Mouse (Mus musculus) lung, embryonic 14.5 days (tissue): ENCODE measurements at regions not wholly inside any gene's neighbourhood (a gene's known extent, or its start where the extent isn't known, plus 50 kb on each side); places are given as distances from the start of the nearest gene placed in this dataset.
A peak's percentile ranks its signal among the peaks of the same experiment; 100 is the strongest.

Experiments used
- ATAC-seq: fragments of 200-750 bp; cut with Nextera tagmentation; 2 replicates; pipeline ENCODE4 v1.8.0; 2017; ENCODE audit warnings: mild to moderate bottlenecking, moderate TSS enrichment, moderate library complexity; ENCODE audit not compliant: insufficient read depth
- DNase-seq: peaks from one replicate; pipeline ENCODE4 v3.0.0-alpha.2; 2015
- H3K27ac ChIP-seq: fragments of 300-500 bp; sonication (generic); 2 replicates; pipeline ENCODE4 v1.5.1; 2014; ENCODE audit warnings: low read depth, mild to moderate bottlenecking, moderate library complexity
- H3K27me3 ChIP-seq: fragments of 300-500 bp; sonication (generic); 2 replicates; pipeline ENCODE4 v1.6.1; 2014; ENCODE audit warnings: low read length, control low read depth; ENCODE audit not compliant: insufficient read depth
- H3K36me3 ChIP-seq: fragments of 300-500 bp; sonication (generic); 2 replicates; pipeline ENCODE4 v1.6.1; 2014; ENCODE audit warnings: control low read depth; ENCODE audit not compliant: insufficient read depth
- H3K4me1 ChIP-seq: fragments of 300-500 bp; sonication (generic); 2 replicates; pipeline ENCODE4 v1.6.1; 2014; ENCODE audit warnings: antibody characterized with exemption, control low read depth; ENCODE audit not compliant: insufficient read depth
- H3K4me2 ChIP-seq: fragments of 300-500 bp; sonication (generic); 2 replicates; pipeline ENCODE4 v1.6.1; 2014; ENCODE audit warnings: mild to moderate bottlenecking
- H3K4me3 ChIP-seq: fragments of 300-500 bp; sonication (generic); 2 replicates; pipeline ENCODE4 v1.5.1; 2014; ENCODE audit warnings: low read depth, low read length
- H3K9ac ChIP-seq: fragments of 300-500 bp; sonication (generic); 2 replicates; pipeline ENCODE4 v1.6.1; 2014
- H3K9me3 ChIP-seq: fragments of 300-500 bp; sonication (generic); 2 replicates; pipeline ENCODE4 v1.6.1; 2016; ENCODE audit warnings: low read depth, low read length, control low read depth
- CTCF ChIP-seq: IDR thresholded peaks from 2 replicates; pipeline ENCODE4 v1.5.1; 2016; ENCODE audit warnings: antibody characterized with exemption, low read depth
- WGBS: fragments of 180-500 bp; shearing (Covaris S2); extraction: QIAGEN DNeasy Blood & Tissue Kit; methylation state at CpG from one replicate; pipeline ENCODE4 v1.1.7; 2014; 5-methylcytosine and 5-hydroxymethylcytosine counted together

GRCm38 (mm10) chr15:67313648-67314047, 812.9 kb upstream of the Lrrc6 start:
- Histone ChIP-seq H3K4me2 (no peak overlapping the region), H3K4me3 (no peak overlapping the region), H3K27me3 (no peaks in the 10 kb centered on the region), H3K27ac (no peak overlapping the region), H3K4me1 (0 out of 2 replicates have a peak, but pooled peaks cover 3% of the 10 kb centered on the region), H3K9me3 (no peaks in the 10 kb centered on the region), H3K9ac (no peak overlapping the region), H3K36me3 (no peaks in the 10 kb centered on the region)
- no peak for TF ChIP-seq CTCF
- no peak for ATAC-seq
- DNase-seq: peak; percentile 53

DNA sequence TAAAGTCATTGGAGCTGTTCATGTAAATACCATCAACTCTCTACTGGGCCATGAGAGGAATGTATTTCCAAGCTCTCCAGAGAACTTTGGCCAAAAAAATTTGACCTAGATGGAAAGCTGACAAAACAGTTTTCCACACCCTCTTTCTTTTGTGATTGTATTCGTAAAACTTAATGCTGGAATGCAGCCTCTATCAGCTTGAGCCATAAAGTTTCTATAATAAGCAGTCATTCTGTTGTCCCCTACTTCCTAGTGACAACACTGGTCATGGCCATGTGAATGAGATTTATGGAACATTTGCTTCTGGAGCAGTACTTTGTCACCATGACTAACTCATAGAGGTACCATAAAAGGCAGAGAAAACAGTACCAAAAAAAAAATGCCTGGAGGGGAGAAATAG, 805.0 kb upstream of the Lrrc6 start:
- Histone ChIP-seq H3K4me2 (no peak overlapping the region), H3K27me3 (no peaks in the 10 kb centered on the region), H3K27ac (no peak overlapping the region), H3K4me1 (no peaks in the 10 kb centered on the region; the same call in 1 of the 2 replicates), H3K9ac (no peak overlapping the region), H3K4me3 (no peak overlapping the region), H3K36me3 (no peaks in the 10 kb centered on the region), H3K9me3 (no peaks in the 10 kb centered on the region)
- WGBS: 45% methylated on average over 1 of the region's 1 CpGs
- peak; percentile 43 for DNase-seq
- no peak for ATAC-seq
- no peak for TF ChIP-seq CTCF

DNA sequence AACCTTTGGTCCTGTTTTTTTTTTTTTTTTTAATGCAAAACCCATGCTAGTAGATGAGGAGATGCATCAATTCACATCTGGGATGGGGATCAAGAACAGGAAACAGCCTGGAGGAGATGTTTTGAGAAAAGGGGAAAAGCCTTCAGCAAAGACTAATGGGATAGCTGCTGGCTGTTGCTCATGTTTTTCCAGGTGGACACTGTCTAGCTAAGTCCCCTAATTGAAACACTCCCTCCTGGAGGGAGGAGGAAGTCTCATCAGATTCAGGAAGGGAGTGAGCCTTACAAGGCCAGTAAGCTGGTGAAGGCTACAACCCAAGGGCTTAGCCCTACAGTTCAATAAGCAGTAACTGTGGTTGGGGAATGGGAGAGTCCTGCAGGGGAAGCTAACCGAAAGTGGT, 803.1 kb upstream of the Lrrc6 start:
- no peaks in the 10 kb centered on the region for H3K27me3 ChIP-seq
- WGBS: 73% methylated on average over 1 of the region's 1 CpGs
- no peak overlapping the region for H3K9ac ChIP-seq
- DNase-seq (no peak), ATAC-seq (no peak)
- H3K4me3 ChIP-seq: no peak overlapping the region
- no peak overlapping the region for H3K4me2 ChIP-seq
- no peaks in the 10 kb centered on the region; the same call in 1 of the 2 replicates for H3K4me1 ChIP-seq
- H3K9me3 ChIP-seq: no peaks in the 10 kb centered on the region
- no peaks in the 10 kb centered on the region for H3K36me3 ChIP-seq
- H3K27ac ChIP-seq: no peak overlapping the region
- TF ChIP-seq CTCF: no peak

DNA sequence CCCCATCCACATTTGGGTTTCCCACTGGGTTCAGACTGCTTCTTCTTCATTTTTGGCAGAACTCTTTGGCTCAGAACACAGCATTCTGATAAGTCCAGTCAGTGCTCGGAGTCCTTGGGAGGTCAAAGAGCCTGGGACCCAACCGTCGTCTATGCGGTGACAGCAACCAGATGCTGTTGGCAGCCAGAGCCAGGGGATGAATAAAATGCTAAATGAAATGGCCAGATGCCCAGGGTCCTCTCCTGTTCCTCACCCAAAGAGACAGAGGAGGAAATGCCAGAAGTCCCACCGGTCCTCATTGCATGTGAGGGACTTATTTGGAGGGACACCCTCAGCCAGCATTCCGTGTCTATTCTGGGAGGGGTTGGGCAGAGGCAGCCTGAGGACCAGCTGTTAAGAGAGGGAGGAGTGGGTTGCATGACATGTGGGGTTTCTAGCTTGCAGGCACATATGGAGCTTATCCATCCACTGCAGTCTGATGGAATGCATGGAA, 801.2 kb upstream of the Lrrc6 start:
- H3K36me3 ChIP-seq: no peaks in the 10 kb centered on the region
- ATAC-seq: peak; percentile 93

GRCm38 (mm10) chr15:67301024-67301423, 800.3 kb upstream of the Lrrc6 start:
- no peaks in the 10 kb centered on the region for H3K9me3 ChIP-seq
- no peaks in the 10 kb centered on the region for H3K27me3 ChIP-seq
- H3K4me1 ChIP-seq: no peaks in the 10 kb centered on the region; the same call in 1 of the 2 replicates
- no peak overlapping the region for H3K4me3 ChIP-seq
- no peak overlapping the region for H3K9ac ChIP-seq
- peak overlapping the region; percentile 78; the same call in 1 of the 2 replicates for H3K27ac ChIP-seq
- H3K4me2 ChIP-seq: no peak overlapping the region
- no peak for TF ChIP-seq CTCF
- DNase-seq: no peak
- ATAC-seq: no peak
- H3K36me3 ChIP-seq: no peaks in the 10 kb centered on the region
- 36% methylated on average over 4 of the region's 4 CpGs for WGBS

More for the DNA sequence above, 801.2 kb upstream of the Lrrc6 start:
- 42% methylated on average over 6 of the region's 6 CpGs for WGBS
- peak overlapping the region; percentile 78 for H3K27ac ChIP-seq
- peak; percentile 87 for DNase-seq
- TF ChIP-seq CTCF: no peak
- H3K9me3 ChIP-seq: no peaks in the 10 kb centered on the region
- H3K9ac ChIP-seq: no peak overlapping the region
- H3K4me3 ChIP-seq: no peak overlapping the region
- H3K27me3 ChIP-seq: no peaks in the 10 kb centered on the region
- H3K4me2 ChIP-seq: no peak overlapping the region
- no peaks in the 10 kb centered on the region; the same call in 1 of the 2 replicates for H3K4me1 ChIP-seq

GRCm38 (mm10) chr15:67294797-67295196, 794.1 kb upstream of the Lrrc6 start:
- Histone ChIP-seq H3K9ac (no peak overlapping the region), H3K4me1 (peaks cover 3% of the 10 kb centered on the region; the same call in 1 of the 2 replicates), H3K27me3 (no peaks in the 10 kb centered on the region), H3K27ac (no peak overlapping the region), H3K4me2 (no peak overlapping the region), H3K9me3 (no peaks in the 10 kb centered on the region), H3K36me3 (no peaks in the 10 kb centered on the region), H3K4me3 (no peak overlapping the region)
- ATAC-seq (no peak), DNase-seq (no peak)
- WGBS: 79% methylated on average over 1 of the region's 1 CpGs
- no peak for TF ChIP-seq CTCF

DNA sequence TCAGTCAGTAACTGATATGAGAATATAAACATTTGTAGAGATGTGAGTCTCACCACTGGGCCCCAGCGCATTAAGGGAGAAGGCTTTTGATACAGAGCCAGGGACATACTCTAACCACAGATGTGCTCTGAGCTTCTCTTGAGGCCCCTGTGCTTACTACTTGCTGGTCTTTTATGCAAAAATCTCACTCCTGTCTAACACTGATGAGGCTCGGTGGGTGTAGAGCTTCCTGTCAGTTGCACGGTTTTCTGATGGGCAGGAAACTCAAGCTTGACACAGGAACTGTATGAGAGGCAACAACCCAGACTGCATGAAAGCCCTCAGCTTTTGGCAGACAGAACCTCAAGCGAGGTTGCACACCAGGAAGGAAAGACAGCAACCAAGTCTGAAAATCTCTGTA, 789.0 kb upstream of the Lrrc6 start:
- peak; percentile 58 for ATAC-seq
- Histone ChIP-seq H3K4me1 (peaks cover 5% of the 10 kb centered on the region; the same call in 1 of the 2 replicates), H3K27me3 (no peaks in the 10 kb centered on the region), H3K4me3 (no peak overlapping the region), H3K4me2 (no peak overlapping the region), H3K36me3 (no peaks in the 10 kb centered on the region), H3K9me3 (no peaks in the 10 kb centered on the region), H3K9ac (no peak overlapping the region), H3K27ac (peak overlapping the region; percentile 37; the same call in 1 of the 2 replicates)
- TF ChIP-seq CTCF: no peak
- DNase-seq: peak; percentile 53
- 31% methylated on average over 4 of the region's 4 CpGs for WGBS

DNA sequence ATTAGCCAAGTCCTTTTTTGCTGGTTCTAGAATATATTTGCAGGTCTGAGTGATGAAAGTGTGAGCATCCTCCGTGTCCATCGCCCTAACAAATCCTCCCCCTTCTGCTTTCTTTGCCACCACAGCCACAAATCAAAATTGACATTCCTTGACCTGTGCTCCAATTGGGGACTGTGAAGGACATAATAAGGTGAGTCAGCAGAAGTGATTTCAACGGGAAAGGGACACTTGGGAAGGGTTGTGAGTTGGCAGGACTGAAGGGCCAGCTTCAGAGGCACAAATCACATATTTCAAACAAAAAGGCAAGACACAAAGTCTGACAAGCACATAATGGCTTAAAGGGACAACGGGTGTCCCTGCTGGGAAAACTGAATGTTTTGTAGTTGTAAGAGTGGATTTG, 784.2 kb upstream of the Lrrc6 start:
- ATAC-seq (no peak), DNase-seq (no peak)
- Histone ChIP-seq H3K27ac (no peak overlapping the region), H3K9ac (no peak overlapping the region), H3K27me3 (no peaks in the 10 kb centered on the region), H3K36me3 (no peaks in the 10 kb centered on the region), H3K4me1 (peaks cover 4% of the 10 kb centered on the region; the same call in 1 of the 2 replicates), H3K4me3 (no peak overlapping the region), H3K4me2 (no peak overlapping the region), H3K9me3 (no peaks in the 10 kb centered on the region)
- 70% methylated on average over 4 of the region's 4 CpGs for WGBS
- TF ChIP-seq CTCF: no peak
